Mouse (Mus musculus): ENCODE measurements around the gene Mrtfa. TPM values are rescaled to one million over a fixed set of nuclear protein-coding genes. Genes with fewer than 3 reads are reported as not detected.

The Mrtfa gene
- total RNA-seq, 2 experiments from 2014 or later: 17.1 to 37.4 TPM

DNA sequence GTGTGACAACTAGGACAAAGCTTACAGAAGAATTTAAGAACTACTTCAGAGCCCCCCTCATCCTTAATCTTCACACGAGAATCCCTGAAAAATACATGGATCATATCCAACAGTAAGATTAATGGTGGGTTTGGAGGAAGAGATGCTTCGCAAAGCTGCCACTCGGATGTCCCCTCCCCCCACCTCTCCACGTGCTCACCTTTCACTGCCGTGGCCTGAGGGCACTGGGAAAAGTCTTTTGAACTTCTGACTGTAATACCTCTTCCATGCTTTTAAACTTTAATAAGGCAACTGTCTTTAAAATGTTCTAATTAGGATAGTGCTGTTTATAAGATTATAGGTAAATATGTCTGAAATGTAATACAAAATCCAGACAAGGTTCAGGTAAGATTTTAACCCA is 216.2 kb downstream of the Mrtfa start:
- DNase-seq: no peak
- intact Hi-C loops (cut with DNase I; ENCODE audit: low total_unique reads): no loop called here

DNA sequence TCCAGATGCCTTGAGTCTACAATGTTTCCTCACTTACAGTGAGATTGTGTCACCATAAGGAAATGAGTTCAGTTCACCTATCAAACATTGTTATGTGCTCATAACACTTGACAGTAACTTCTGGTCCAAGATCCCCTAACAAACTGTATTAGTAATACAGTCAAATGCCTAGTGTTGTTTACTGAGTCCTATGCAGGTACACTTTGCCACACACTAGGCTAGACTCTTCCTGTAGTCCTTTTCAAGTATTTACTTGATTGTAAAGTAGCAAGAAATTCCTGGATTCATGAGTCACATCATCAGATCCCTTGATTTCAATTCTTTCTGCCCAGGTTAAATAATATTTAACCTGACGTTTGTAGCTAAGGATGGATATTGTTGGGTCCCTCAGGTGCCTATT is 221.2 kb downstream of the Mrtfa start:
- no peak for DNase-seq
- intact Hi-C loops (cut with DNase I; ENCODE audit: low total_unique reads): no loop called here

Other genes starting within 250 kb of the Mrtfa start
- 100 to 1,000 TPM; 166 to 179 TPM for gene Adsl, start 242.3 kb downstream of the Mrtfa start, total RNA-seq (2021)
- 10 to 100 TPM in 1 of 2 experiments, 1 to 10 TPM in 1; 9.0 to 10.2 TPM for gene Sgsm3, start 213.0 kb downstream of the Mrtfa start, total RNA-seq (2021)
- 1 to 10 TPM; 1.5 to 1.9 TPM for gene Mchr1, start 44.7 kb upstream of the Mrtfa start, total RNA-seq (2021)
- gene Slc25a17, start 170.1 kb upstream of the Mrtfa start, total RNA-seq (2021): 10 to 100 TPM; 15.6 to 15.9 TPM
- 10 to 100 TPM; 77.9 to 98.6 TPM for gene St13, start 209.3 kb upstream of the Mrtfa start, total RNA-seq (2021)
- gene Xpnpep3, start 209.4 kb upstream of the Mrtfa start, total RNA-seq (2021): 1 to 10 TPM; 6.3 TPM
- not detected for gene Dnajb7, start 217.5 kb upstream of the Mrtfa start, total RNA-seq (2021)